ENCODE assay signal across 19 mouse cellular contexts in the genomic region with DNA sequence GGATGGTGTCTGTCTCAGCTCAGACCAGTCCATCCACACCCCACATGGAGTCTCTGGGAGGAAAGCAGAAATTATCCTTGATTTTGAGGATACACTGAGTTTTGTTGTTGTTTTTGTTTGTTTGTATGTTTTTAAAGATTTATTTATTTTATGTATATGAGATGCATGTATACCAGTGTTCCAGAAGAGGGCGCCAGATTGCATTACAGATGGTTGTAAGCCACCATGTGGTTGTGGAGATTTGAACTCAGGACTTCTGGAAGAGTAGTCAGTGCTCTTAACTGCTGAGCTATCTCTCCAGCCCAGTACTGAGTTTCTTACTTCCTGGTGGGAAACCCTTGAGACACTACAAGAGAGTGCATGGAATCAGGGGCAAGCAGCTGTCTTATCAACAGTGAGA. TPM values are rescaled to one million over a fixed set of nuclear protein-coding genes. Genes with fewer than 3 reads are reported as not detected.
DNase-seq lines count a peak whose midpoint lies in the region; ATAC-seq and TF ChIP-seq lines count a peak whose summit lies in the region.
"Had no signal": no experiment of that assay in that cellular context is flagged by ENCODE, and none has a peak within 500 bp of the region (broad histone marks: within the 10 kb centered on the region; RNA-seq: fewer than 3 reads in every experiment).

No protein-coding gene starts in this region.

- no peak overlapping the region for H3K9ac ChIP-seq in hindbrain, postnatal 0 days (replicated peaks; ENCODE audit: low read length)
- H3K9ac ChIP-seq in hindbrain, embryonic 11.5 days (ENCODE audit: low read depth, low read length), result no peak overlapping the region
- no peak overlapping the region for H3K9ac ChIP-seq in lung, embryonic 14.5 days
- H3K9ac ChIP-seq: neural tube, embryonic 15.5 days had no signal

- no peak overlapping the region for H3K4me3 ChIP-seq in hindbrain, postnatal 0 days (ENCODE audit: low read length)
- H3K4me3 ChIP-seq in hindbrain, embryonic 11.5 days (ENCODE audit: low read depth, low read length), result no peak overlapping the region
- H3K4me3 ChIP-seq in lung, embryonic 14.5 days (ENCODE audit: low read depth, low read length), result no peak overlapping the region
- H3K4me3 ChIP-seq: megakaryocyte, embryonic 14.5 days; neural tube, embryonic 15.5 days had no signal

- H3K27me3 ChIP-seq in hindbrain, postnatal 0 days (ENCODE audit: insufficient read depth, low read length), result no peaks in the 10 kb centered on the region
- no peaks in the 10 kb centered on the region for H3K27me3 ChIP-seq in hindbrain, embryonic 11.5 days (ENCODE audit: control insufficient read depth, insufficient read depth, low read length)
- H3K27me3 ChIP-seq in lung, embryonic 14.5 days (ENCODE audit: insufficient read depth, low read length), result no peaks in the 10 kb centered on the region
- H3K27me3 ChIP-seq: neural tube, embryonic 15.5 days had no signal

- no peak for ATAC-seq in hindbrain, postnatal 0 days
- ATAC-seq in hindbrain, embryonic 11.5 days (ENCODE audit: low FRiP score), result no peak
- no peak for ATAC-seq in lung, embryonic 14.5 days (ENCODE audit: insufficient read depth)
- ATAC-seq: intestine, embryonic 16.5 days had no signal

- no peaks in the 10 kb centered on the region for H3K4me1 ChIP-seq in hindbrain, postnatal 0 days (ENCODE audit: insufficient read depth, low read length)
- peaks cover 17% of the 10 kb centered on the region for H3K4me1 ChIP-seq in hindbrain, embryonic 11.5 days (replicated peaks; ENCODE audit: control insufficient read depth, insufficient read depth, low read length)
- H3K4me1 ChIP-seq in lung, embryonic 14.5 days (ENCODE audit: insufficient read depth), result no peaks in the 10 kb centered on the region; the same call in 1 of the 2 replicates

- no peaks in the 10 kb centered on the region for H3K36me3 ChIP-seq in hindbrain, postnatal 0 days (ENCODE audit: insufficient read depth, low read length)
- no peaks in the 10 kb centered on the region for H3K36me3 ChIP-seq in hindbrain, embryonic 11.5 days (ENCODE audit: control insufficient read depth, insufficient read depth, low read length)
- no peaks in the 10 kb centered on the region for H3K36me3 ChIP-seq in lung, embryonic 14.5 days (ENCODE audit: insufficient read depth)
- H3K36me3 ChIP-seq: neural tube, embryonic 15.5 days had no signal

- no peak for DNase-seq in hindbrain, postnatal 0 days (ENCODE audit: low spot score)
- DNase-seq in hindbrain, embryonic 11.5 days (ENCODE audit: low spot score), result no peak
- peak; percentile 31 for DNase-seq in lung, embryonic 14.5 days
- DNase-seq in lung, postnatal 14 days, result no peak
- peak; percentile 45 for DNase-seq in ZHBTc4 (ENCODE audit: low read depth, low spot score)
- peak; percentile 47 for DNase-seq in naive thymus-derived CD4-positive, alpha-beta T cell, adult 2 months (ENCODE audit: low read depth)
- DNase-seq in embryo, embryonic 11 days, result no peak
- DNase-seq: gastrocnemius, postnatal 36 days; heart, postnatal 4 days; left cerebral cortex, postnatal 4 days; lung, adult 2 months; thymus, postnatal 14 days had no signal

- no peaks in the 10 kb centered on the region for H3K9me3 ChIP-seq in hindbrain, postnatal 0 days (ENCODE audit: low read length)
- H3K9me3 ChIP-seq in hindbrain, embryonic 11.5 days (ENCODE audit: control insufficient read depth, low read length), result no peaks in the 10 kb centered on the region
- H3K9me3 ChIP-seq in lung, embryonic 14.5 days (ENCODE audit: low read depth, low read length), result no peaks in the 10 kb centered on the region
- H3K9me3 ChIP-seq: neural tube, embryonic 15.5 days had no signal

- WGBS in hindbrain, postnatal 0 days, result 86% methylated on average over 1 of the region's 1 CpGs
- 88% methylated on average over 1 of the region's 1 CpGs for WGBS in hindbrain, embryonic 11.5 days
- 69% methylated on average over 1 of the region's 1 CpGs for WGBS in lung, embryonic 14.5 days

- no peak overlapping the region for H3K4me2 ChIP-seq in hindbrain, postnatal 0 days (ENCODE audit: low read depth, low read length)
- H3K4me2 ChIP-seq in hindbrain, embryonic 11.5 days (replicated peaks; ENCODE audit: low read depth, low read length), result no peak overlapping the region
- no peak overlapping the region for H3K4me2 ChIP-seq in lung, embryonic 14.5 days
- H3K4me2 ChIP-seq: heart, embryonic 11.5 days; neural tube, embryonic 15.5 days had no signal

- no peak overlapping the region for H3K27ac ChIP-seq in hindbrain, postnatal 0 days
- H3K27ac ChIP-seq in hindbrain, embryonic 11.5 days (ENCODE audit: low read depth, low read length), result no peak overlapping the region
- no peak overlapping the region for H3K27ac ChIP-seq in lung, embryonic 14.5 days (ENCODE audit: low read depth)
- H3K27ac ChIP-seq: neural tube, embryonic 15.5 days had no signal

- peak; percentile 43 for TF ChIP-seq CTCF in hindbrain, postnatal 0 days (IDR thresholded peaks at IDR 0.05; ENCODE audit: low read depth)
- TF ChIP-seq CTCF in lung, embryonic 14.5 days (IDR thresholded peaks at IDR 0.05; ENCODE audit: low read depth), result peak; percentile 30

RNA-seq across cellular contexts. Expression of a gene that starts 10.6 kb away (rescaled TPM):
- total RNA-seq in hindbrain, postnatal 0 days (2014; rRNA removed), result 0.58 TPM in 1 of 2 replicates, not detected in the other
- not detected in 2 replicates for polyA plus RNA-seq in hindbrain, postnatal 0 days (2015; fragmentation: Nextera tagmentation; extraction: Ambion mirVana)
- 0.20 and 0.45 TPM in 2 replicates for polyA plus RNA-seq in hindbrain, embryonic 11.5 days (2014; fragmentation: Nextera tagmentation; extraction: Ambion mirVana)
- polyA plus RNA-seq in lung, embryonic 14.5 days (2014; fragmentation: Nextera tagmentation; extraction: Ambion mirVana), result 0.28 TPM in 1 of 2 replicates, not detected in the other
- total RNA-seq: adrenal gland, adult 18-20 months; common myeloid progenitor, adult 5-6 weeks; gastrocnemius, postnatal 36 days; heart, postnatal 4 days; layer of hippocampus, postnatal 25 days; left cerebral cortex, postnatal 4 days had no signal
- polyA plus RNA-seq: heart, embryonic 11.5 days; lung, adult 2 months; neural tube, embryonic 15.5 days had no signal

RNA-seq across cellular contexts. Expression of a gene that starts 13.6 kb away (rescaled TPM):
- total RNA-seq in hindbrain, postnatal 0 days (2014; rRNA removed), result 84.6 and 94.0 TPM in 2 replicates
- polyA plus RNA-seq in hindbrain, postnatal 0 days (2015; fragmentation: Nextera tagmentation; extraction: Ambion mirVana), result 30.4 and 31.1 TPM in 2 replicates
- polyA plus RNA-seq in hindbrain, embryonic 11.5 days (2014; fragmentation: Nextera tagmentation; extraction: Ambion mirVana), result 39.2 and 46.2 TPM in 2 replicates
- 0.65 and 1.3 TPM in 2 replicates for polyA plus RNA-seq in lung, embryonic 14.5 days (2014; fragmentation: Nextera tagmentation; extraction: Ambion mirVana)
- total RNA-seq: adrenal gland, adult 18-20 months; common myeloid progenitor, adult 5-6 weeks had no signal

RNA-seq across cellular contexts. Expression of a gene that starts 41.6 kb away (rescaled TPM):
- total RNA-seq in hindbrain, postnatal 0 days (2014; rRNA removed), result 12.8 and 14.1 TPM in 2 replicates
- 7.5 and 7.8 TPM in 2 replicates for polyA plus RNA-seq in hindbrain, postnatal 0 days (2015; fragmentation: Nextera tagmentation; extraction: Ambion mirVana)
- polyA plus RNA-seq in hindbrain, embryonic 11.5 days (2014; fragmentation: Nextera tagmentation; extraction: Ambion mirVana), result 17.7 and 18.3 TPM in 2 replicates
- 34.7 and 39.2 TPM in 2 replicates for polyA plus RNA-seq in lung, embryonic 14.5 days (2014; fragmentation: Nextera tagmentation; extraction: Ambion mirVana)
- total RNA-seq: common myeloid progenitor, adult 5-6 weeks had no signal

RNA-seq across cellular contexts. Expression of a gene that starts 44.2 kb away (rescaled TPM):
- 7.4 and 13.5 TPM in 2 replicates for total RNA-seq in hindbrain, postnatal 0 days (2014; rRNA removed)
- polyA plus RNA-seq in hindbrain, postnatal 0 days (2015; fragmentation: Nextera tagmentation; extraction: Ambion mirVana), result 0.99 and 1.6 TPM in 2 replicates
- 1.8 and 1.9 TPM in 2 replicates for polyA plus RNA-seq in hindbrain, embryonic 11.5 days (2014; fragmentation: Nextera tagmentation; extraction: Ambion mirVana)
- 0.29 TPM in 1 of 2 replicates, not detected in the other for polyA plus RNA-seq in lung, embryonic 14.5 days (2014; fragmentation: Nextera tagmentation; extraction: Ambion mirVana)
- total RNA-seq: common myeloid progenitor, adult 5-6 weeks had no signal

Comparison
In these comparisons a context has a peak if more than half of its experiments do, and no peak if none do; other contexts are left out.
1. DNase-seq: peak in lung, embryonic 14.5 days (single experiment), ZHBTc4 (single experiment) and naive thymus-derived CD4-positive, alpha-beta T cell, adult 2 months (single experiment); none in hindbrain, postnatal 0 days (single experiment), hindbrain, embryonic 11.5 days (single experiment), lung, postnatal 14 days (single experiment) and embryo, embryonic 11 days (single experiment).
2. RNA of a gene that starts 13.6 kb away (polyA plus RNA-seq): 39.2 to 46.2 TPM in hindbrain, embryonic 11.5 days and 30.4 to 31.1 TPM in hindbrain, postnatal 0 days; 0.65 to 1.3 TPM in lung, embryonic 14.5 days; every median in the first group is over 10 times any median in the second.